Mouse (Mus musculus) CH12.LX (cell line): Measurements from ENCODE around the gene Apopt1.

Source experiments
- KAT2A ChIP-seq: IDR thresholded peaks from 2 replicates; pipeline ENCODE4 v1.6.1; 2012; ENCODE audit warnings: low read length, improper control_type of control experiment, inconsistent platforms; ENCODE audit not compliant: insufficient replicate concordance
- MAX ChIP-seq: IDR thresholded peaks from 2 replicates; pipeline ENCODE4 v1.6.1; 2011; ENCODE audit warnings: low read length, improper control_type of control experiment
- MEF2A ChIP-seq: IDR thresholded peaks from 2 replicates; pipeline ENCODE4 v1.6.1; 2014; ENCODE audit warnings: low read depth, mild to moderate bottlenecking, inconsistent platforms, low read length, improper control_type of control experiment, borderline replicate concordance
- NRF1 ChIP-seq: IDR thresholded peaks from 2 replicates; pipeline ENCODE4 v1.6.1; 2014; ENCODE audit warnings: low read depth, mild to moderate bottlenecking, inconsistent platforms, low read length, improper control_type of control experiment, moderate library complexity
- USF2 ChIP-seq: conservative IDR thresholded peaks from 2 replicates; pipeline ENCODE4 v1.6.1; 2011; ENCODE audit warnings: low read depth, low read length, improper control_type of control experiment

DNA sequence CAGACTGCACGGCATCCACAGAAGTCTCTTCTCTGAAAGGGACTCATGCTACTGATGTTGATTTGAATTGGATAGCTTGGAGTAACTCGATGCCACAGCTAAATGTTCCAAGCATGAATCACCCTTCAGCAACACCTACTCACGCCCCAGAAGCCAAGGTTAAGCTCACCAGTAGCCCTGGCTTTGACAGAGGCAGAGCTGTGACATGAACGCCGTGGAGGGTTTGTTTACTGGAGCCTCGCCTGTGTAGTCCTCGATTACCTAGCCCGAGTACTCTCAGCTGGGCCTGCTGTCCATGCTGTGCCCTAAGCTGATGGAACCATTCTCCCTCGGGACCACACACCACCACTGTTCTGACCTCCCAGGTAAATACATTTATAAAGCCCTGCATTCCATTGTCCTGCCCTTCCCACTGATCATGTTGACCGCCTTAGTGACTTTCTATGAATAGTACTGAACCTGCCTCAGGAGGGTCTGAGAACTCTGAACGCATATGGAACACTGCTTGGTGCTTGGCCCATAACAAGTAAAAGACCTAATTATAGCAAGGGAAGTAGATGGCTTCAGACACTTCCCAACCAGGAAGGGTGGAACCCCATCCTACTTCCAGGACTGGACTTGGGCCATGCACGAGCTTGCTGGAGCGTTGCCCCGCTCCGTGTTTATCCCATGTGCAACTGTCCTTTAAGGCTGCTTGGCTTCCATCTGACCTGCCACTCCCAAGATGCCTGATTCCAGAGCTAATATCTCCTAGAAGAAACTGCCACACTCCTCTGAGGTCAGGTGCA is 7.7 kb upstream of the Apopt1 start:
- TF ChIP-seq MEF2A (no peak), USF2 (no peak), NRF1 (no peak), MAX (no peak), KAT2A (no peak)
